Mouse (Mus musculus): ENCODE results near the gene Eif5b. TPM values are rescaled to one million over a fixed set of nuclear protein-coding genes. Genes with fewer than 3 reads are reported as not detected.

The Eif5b gene
- polyA plus RNA-seq, 1 experiment from 2014 or later = 19.6 TPM

DNA sequence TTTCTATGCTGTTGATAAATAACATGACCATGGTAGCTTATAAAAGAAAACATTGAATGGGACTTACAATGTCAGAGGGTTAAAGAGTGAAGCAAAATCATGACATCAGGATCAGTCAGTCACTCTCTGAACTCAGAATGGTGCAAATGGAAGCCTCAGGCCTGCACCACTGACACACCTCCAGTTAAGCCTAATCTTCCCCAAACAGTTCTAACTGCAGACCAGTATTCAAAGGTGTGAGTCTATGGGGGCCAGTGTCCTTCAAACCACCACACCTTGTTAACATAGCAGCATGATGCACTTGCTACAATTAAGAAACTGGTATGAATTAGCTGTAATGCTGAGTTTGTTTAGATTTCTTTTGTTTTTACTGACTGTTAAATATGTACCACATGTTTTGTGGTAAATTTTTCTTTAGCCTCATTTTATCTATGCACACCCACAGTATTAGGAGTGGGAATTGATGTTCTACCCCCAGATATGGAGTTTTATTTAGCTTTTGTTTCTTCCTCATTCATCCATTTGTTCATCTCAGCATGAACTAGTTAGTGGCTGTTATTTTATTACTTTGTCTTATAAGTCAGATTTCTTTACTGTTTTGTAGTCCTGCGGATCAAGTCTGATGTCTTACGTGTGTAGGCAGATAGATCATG lies 16.9 kb downstream of the Eif5b start:
- Histone ChIP-seq H3K4me1 (ENCODE audit: control insufficient read depth, insufficient read depth, low read length) (no peaks in the 10 kb centered on the region), H3K36me3 (ENCODE audit: control insufficient read depth, insufficient read depth, low read length) (peaks cover 7% of the 10 kb centered on the region; the same call in 1 of the 2 replicates), H3K4me2 (ENCODE audit: low read length) (no peak overlapping the region), H3K27ac (ENCODE audit: low read length) (no peak overlapping the region), H3K9ac (ENCODE audit: low read depth, low read length) (no peak overlapping the region), H3K4me3 (ENCODE audit: low read depth, low read length) (no peak overlapping the region), H3K27me3 (ENCODE audit: control insufficient read depth, insufficient read depth, low read depth, low read length) (no peaks in the 10 kb centered on the region), H3K9me3 (replicated peaks; ENCODE audit: control insufficient read depth, low read length, poor library complexity, severe bottlenecking) (no peaks in the 10 kb centered on the region)
- WGBS = 92% methylated on average over 2 of the region's 2 CpGs
- no peak for ATAC-seq

DNA sequence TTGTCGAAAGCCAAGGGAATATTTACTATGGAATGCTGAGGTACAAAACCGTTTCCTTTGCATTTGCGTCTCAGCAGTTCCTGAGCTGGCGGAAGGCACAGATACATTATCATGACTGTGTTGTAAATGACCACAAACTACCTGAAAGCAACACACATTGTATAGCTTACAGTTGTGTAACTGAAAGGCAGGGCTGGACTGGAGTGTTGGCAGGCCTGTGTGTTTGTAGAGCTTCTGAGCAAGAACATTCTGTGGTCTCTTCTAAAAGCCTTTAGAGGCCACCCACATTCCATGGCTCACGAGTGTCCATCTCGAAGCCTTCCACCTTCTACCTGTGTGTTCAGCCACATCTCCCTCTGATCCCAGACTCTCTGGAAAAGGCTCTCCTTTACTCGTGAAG lies 29.5 kb downstream of the Eif5b start:
- Histone ChIP-seq H3K4me2 (ENCODE audit: low read length) (no peak overlapping the region), H3K27me3 (ENCODE audit: control insufficient read depth, insufficient read depth, low read depth, low read length) (no peaks in the 10 kb centered on the region), H3K27ac (ENCODE audit: low read length) (no peak overlapping the region), H3K4me1 (ENCODE audit: control insufficient read depth, insufficient read depth, low read length) (no peaks in the 10 kb centered on the region), H3K9ac (ENCODE audit: low read depth, low read length) (no peak overlapping the region), H3K9me3 (replicated peaks; ENCODE audit: control insufficient read depth, low read length, poor library complexity, severe bottlenecking) (no peaks in the 10 kb centered on the region), H3K36me3 (ENCODE audit: control insufficient read depth, insufficient read depth, low read length) (peaks cover 9% of the 10 kb centered on the region), H3K4me3 (ENCODE audit: low read depth, low read length) (no peak overlapping the region)
- 95% methylated on average over 7 of the region's 7 CpGs for WGBS
- no peak for ATAC-seq

DNA sequence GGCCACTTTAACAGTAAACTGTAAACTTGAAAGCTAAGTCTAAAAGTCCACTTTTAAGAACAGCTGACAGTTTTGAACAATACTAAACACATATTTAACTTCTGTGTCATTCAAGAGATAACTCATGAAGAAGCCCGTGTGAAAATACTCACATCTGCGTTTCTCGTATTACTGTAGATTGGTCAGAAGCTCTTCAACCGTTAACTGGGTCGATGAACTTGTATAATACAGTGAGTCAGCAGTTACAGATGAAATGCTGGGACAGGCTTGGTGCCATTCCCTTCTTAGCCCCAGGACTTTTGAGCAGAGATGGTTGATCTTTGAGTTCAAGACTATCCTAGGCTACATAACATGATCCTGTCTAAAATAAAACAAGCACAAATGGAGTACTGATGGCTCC lies 33.6 kb downstream of the Eif5b start:
- H3K4me1 ChIP-seq (ENCODE audit: control insufficient read depth, insufficient read depth, low read length) = no peaks in the 10 kb centered on the region
- H3K4me2 ChIP-seq (ENCODE audit: low read length) = no peak overlapping the region
- H3K9me3 ChIP-seq (replicated peaks; ENCODE audit: control insufficient read depth, low read length, poor library complexity, severe bottlenecking) = no peaks in the 10 kb centered on the region
- 96% methylated on average over 5 of the region's 5 CpGs for WGBS
- H3K9ac ChIP-seq (ENCODE audit: low read depth, low read length) = no peak overlapping the region
- peaks cover 13% of the 10 kb centered on the region for H3K36me3 ChIP-seq (ENCODE audit: control insufficient read depth, insufficient read depth, low read length)
- no peak overlapping the region for H3K27ac ChIP-seq (ENCODE audit: low read length)
- no peaks in the 10 kb centered on the region for H3K27me3 ChIP-seq (ENCODE audit: control insufficient read depth, insufficient read depth, low read depth, low read length)
- H3K4me3 ChIP-seq (ENCODE audit: low read depth, low read length) = no peak overlapping the region
- no peak for ATAC-seq

DNA sequence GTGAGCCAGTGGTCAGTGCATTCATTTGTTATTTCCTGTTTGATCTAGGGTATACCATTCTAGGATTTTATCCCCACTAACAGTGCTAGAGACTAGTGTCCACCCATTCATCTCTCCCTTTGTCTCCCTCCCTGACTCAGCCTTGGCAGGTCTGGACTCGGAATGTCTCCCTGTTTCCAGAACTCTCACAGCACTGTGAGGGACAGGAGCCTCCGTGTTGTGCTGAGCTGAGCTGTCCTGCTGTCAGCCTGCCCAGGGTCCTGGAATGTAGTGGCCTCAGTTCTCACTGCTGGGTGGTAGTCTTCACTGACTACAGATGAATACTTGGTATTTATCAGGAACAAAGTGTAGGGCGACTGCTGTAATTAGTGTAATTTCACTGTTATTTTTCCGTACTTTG lies 37.7 kb downstream of the Eif5b start:
- Histone ChIP-seq H3K36me3 (ENCODE audit: control insufficient read depth, insufficient read depth, low read length) (peaks cover 29% of the 10 kb centered on the region), H3K4me1 (ENCODE audit: control insufficient read depth, insufficient read depth, low read length) (no peaks in the 10 kb centered on the region), H3K9me3 (replicated peaks; ENCODE audit: control insufficient read depth, low read length, poor library complexity, severe bottlenecking) (no peaks in the 10 kb centered on the region), H3K27me3 (ENCODE audit: control insufficient read depth, insufficient read depth, low read depth, low read length) (no peaks in the 10 kb centered on the region), H3K4me3 (ENCODE audit: low read depth, low read length) (no peak overlapping the region), H3K4me2 (ENCODE audit: low read length) (no peak overlapping the region), H3K27ac (ENCODE audit: low read length) (no peak overlapping the region), H3K9ac (ENCODE audit: low read depth, low read length) (no peak overlapping the region)
- ATAC-seq = no peak
- WGBS = 92% methylated on average over 4 of the region's 4 CpGs

DNA sequence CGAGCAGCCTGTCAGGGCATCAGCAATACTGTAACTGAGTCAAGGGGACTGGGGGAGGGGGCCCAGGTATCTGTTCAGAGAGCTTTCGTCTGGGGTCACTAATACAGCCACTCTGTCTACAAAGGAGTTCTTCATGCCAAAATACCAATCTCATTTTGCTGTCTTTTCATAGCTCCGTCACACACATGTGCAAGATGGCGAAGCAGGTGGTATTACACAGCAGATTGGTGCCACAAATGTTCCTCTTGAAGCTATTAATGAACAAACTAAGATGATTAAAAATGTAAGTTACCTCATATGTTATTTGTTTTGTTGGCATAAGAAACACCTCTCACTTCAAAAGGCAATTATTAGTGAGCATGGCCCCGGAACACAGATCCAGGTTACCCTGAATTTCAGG lies 39.6 kb downstream of the Eif5b start:
- H3K27ac ChIP-seq (ENCODE audit: low read length) = no peak overlapping the region

DNA sequence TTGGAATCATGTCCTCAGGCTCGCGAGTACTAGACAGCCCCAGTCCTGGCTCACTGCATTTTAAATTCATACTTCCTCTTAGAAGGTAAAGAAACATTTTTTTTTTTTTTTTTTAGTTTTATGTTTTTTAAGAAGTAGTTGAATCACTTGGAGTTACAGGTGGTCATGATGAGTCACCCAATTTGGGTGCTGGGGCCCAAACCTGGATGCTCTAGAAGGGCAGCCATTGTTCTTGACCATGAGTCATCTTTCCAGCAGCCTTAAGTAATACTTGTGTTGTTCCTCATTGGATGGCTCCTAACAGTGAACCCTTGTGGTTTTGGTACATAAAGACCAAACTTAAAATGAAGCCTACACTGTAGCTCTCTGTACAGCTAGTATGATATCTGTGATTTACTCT lies 41.1 kb downstream of the Eif5b start:
- no peak for ATAC-seq
- Histone ChIP-seq H3K27me3 (ENCODE audit: control insufficient read depth, insufficient read depth, low read depth, low read length) (no peaks in the 10 kb centered on the region), H3K27ac (ENCODE audit: low read length) (no peak overlapping the region), H3K36me3 (ENCODE audit: control insufficient read depth, insufficient read depth, low read length) (peaks cover 38% of the 10 kb centered on the region), H3K4me1 (ENCODE audit: control insufficient read depth, insufficient read depth, low read length) (no peaks in the 10 kb centered on the region), H3K4me2 (ENCODE audit: low read length) (no peak overlapping the region), H3K9me3 (replicated peaks; ENCODE audit: control insufficient read depth, low read length, poor library complexity, severe bottlenecking) (no peaks in the 10 kb centered on the region), H3K9ac (ENCODE audit: low read depth, low read length) (no peak overlapping the region), H3K4me3 (ENCODE audit: low read depth, low read length) (no peak overlapping the region)
- 98% methylated on average over 2 of the region's 2 CpGs for WGBS

More for the DNA sequence above, 39.6 kb downstream of the Eif5b start:
- Histone ChIP-seq H3K36me3 (ENCODE audit: control insufficient read depth, insufficient read depth, low read length) (peaks cover 39% of the 10 kb centered on the region), H3K4me1 (ENCODE audit: control insufficient read depth, insufficient read depth, low read length) (no peaks in the 10 kb centered on the region), H3K9ac (ENCODE audit: low read depth, low read length) (no peak overlapping the region), H3K4me3 (ENCODE audit: low read depth, low read length) (no peak overlapping the region), H3K9me3 (replicated peaks; ENCODE audit: control insufficient read depth, low read length, poor library complexity, severe bottlenecking) (no peaks in the 10 kb centered on the region), H3K27me3 (ENCODE audit: control insufficient read depth, insufficient read depth, low read depth, low read length) (no peaks in the 10 kb centered on the region), H3K4me2 (ENCODE audit: low read length) (no peak overlapping the region)
- ATAC-seq = no peak
- 95% methylated on average over 5 of the region's 5 CpGs for WGBS

DNA sequence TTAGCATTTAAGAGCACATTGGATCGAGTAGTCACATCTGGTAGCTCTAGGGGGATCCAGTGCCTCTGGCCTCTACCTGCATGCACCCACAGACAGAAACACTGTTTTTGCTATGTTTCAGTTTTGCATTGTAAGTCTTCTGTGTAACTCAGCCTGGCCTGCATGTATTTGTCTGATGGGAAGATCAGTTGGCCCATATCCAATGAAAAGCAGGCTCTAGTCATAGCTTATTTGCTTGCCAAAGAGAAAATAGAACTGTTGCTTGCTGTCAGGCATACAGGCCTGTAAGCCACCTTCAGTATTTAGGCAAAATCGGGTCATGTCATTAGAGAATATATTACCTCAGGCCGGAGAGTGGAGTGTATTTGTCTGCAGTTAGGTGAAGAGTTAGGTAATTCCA lies 50.3 kb downstream of the Eif5b start:
- Histone ChIP-seq H3K4me1 (ENCODE audit: control insufficient read depth, insufficient read depth, low read length) (no peaks in the 10 kb centered on the region), H3K27me3 (ENCODE audit: control insufficient read depth, insufficient read depth, low read depth, low read length) (no peaks in the 10 kb centered on the region), H3K4me3 (ENCODE audit: low read depth, low read length) (no peak overlapping the region), H3K27ac (ENCODE audit: low read length) (no peak overlapping the region), H3K36me3 (ENCODE audit: control insufficient read depth, insufficient read depth, low read length) (peaks cover 51% of the 10 kb centered on the region), H3K9ac (ENCODE audit: low read depth, low read length) (no peak overlapping the region), H3K9me3 (replicated peaks; ENCODE audit: control insufficient read depth, low read length, poor library complexity, severe bottlenecking) (no peaks in the 10 kb centered on the region), H3K4me2 (ENCODE audit: low read length) (no peak overlapping the region)
- WGBS = 89% methylated on average over 3 of the region's 3 CpGs
- no peak for ATAC-seq

DNA sequence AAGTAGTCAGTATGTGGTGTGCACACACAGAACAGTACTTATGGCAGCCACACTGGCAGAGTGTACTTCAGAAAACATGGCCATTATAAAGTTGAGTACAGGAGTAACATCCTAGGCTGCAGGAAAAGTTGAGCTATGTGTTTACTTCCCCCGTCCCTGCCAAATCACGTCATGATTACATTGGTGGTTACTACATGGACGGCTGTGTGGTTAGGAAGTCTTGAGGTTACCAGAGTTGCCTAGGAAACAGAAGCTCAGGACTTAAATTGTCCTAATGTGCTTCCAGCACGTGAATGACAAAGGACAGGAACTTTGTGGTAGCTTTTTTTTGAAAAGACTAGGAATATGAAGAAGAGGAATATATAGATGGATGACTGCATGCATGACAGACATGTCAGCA lies 51.8 kb downstream of the Eif5b start:
- Histone ChIP-seq H3K9ac (ENCODE audit: low read depth, low read length) (no peak overlapping the region), H3K9me3 (replicated peaks; ENCODE audit: control insufficient read depth, low read length, poor library complexity, severe bottlenecking) (no peaks in the 10 kb centered on the region), H3K36me3 (ENCODE audit: control insufficient read depth, insufficient read depth, low read length) (peaks cover 54% of the 10 kb centered on the region), H3K4me1 (ENCODE audit: control insufficient read depth, insufficient read depth, low read length) (no peaks in the 10 kb centered on the region), H3K27me3 (ENCODE audit: control insufficient read depth, insufficient read depth, low read depth, low read length) (no peaks in the 10 kb centered on the region), H3K27ac (ENCODE audit: low read length) (no peak overlapping the region), H3K4me3 (ENCODE audit: low read depth, low read length) (no peak overlapping the region), H3K4me2 (ENCODE audit: low read length) (no peak overlapping the region)
- WGBS = 64% methylated on average over 4 of the region's 4 CpGs
- no peak for ATAC-seq

DNA sequence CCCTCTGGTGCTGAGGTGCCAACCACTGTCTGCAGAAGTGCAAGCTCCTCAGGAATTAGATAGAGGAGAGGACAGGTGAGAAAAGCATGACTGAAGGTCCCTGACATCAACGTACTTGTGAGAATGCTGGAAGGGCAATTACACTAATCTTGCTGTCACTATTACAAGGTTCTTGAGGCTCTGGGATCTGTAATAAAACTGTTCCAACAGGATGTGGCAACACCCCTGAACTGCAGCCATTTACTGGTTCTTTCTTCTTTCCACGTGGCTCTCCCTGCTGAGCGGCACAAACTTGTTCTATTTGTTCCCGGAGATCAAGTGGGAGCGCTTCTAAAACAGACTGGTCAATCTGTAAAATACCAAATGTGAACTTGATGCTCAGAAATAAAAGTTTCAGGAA lies 57.4 kb downstream of the Eif5b start:
- H3K27me3 ChIP-seq (ENCODE audit: control insufficient read depth, insufficient read depth, low read depth, low read length) = no peaks in the 10 kb centered on the region
- no peaks in the 10 kb centered on the region for H3K4me1 ChIP-seq (ENCODE audit: control insufficient read depth, insufficient read depth, low read length)
- H3K4me3 ChIP-seq (ENCODE audit: low read depth, low read length) = no peak overlapping the region
- no peak overlapping the region for H3K27ac ChIP-seq (ENCODE audit: low read length)
- ATAC-seq = no peak
- no peak overlapping the region for H3K9ac ChIP-seq (ENCODE audit: low read depth, low read length)
- peaks cover 35% of the 10 kb centered on the region for H3K36me3 ChIP-seq (ENCODE audit: control insufficient read depth, insufficient read depth, low read length)
- no peak overlapping the region for H3K4me2 ChIP-seq (ENCODE audit: low read length)
- 89% methylated on average over 5 of the region's 5 CpGs for WGBS
- no peaks in the 10 kb centered on the region for H3K9me3 ChIP-seq (replicated peaks; ENCODE audit: control insufficient read depth, low read length, poor library complexity, severe bottlenecking)
